12 mouse cellular contexts compared by ENCODE assay signal in the genomic region with DNA sequence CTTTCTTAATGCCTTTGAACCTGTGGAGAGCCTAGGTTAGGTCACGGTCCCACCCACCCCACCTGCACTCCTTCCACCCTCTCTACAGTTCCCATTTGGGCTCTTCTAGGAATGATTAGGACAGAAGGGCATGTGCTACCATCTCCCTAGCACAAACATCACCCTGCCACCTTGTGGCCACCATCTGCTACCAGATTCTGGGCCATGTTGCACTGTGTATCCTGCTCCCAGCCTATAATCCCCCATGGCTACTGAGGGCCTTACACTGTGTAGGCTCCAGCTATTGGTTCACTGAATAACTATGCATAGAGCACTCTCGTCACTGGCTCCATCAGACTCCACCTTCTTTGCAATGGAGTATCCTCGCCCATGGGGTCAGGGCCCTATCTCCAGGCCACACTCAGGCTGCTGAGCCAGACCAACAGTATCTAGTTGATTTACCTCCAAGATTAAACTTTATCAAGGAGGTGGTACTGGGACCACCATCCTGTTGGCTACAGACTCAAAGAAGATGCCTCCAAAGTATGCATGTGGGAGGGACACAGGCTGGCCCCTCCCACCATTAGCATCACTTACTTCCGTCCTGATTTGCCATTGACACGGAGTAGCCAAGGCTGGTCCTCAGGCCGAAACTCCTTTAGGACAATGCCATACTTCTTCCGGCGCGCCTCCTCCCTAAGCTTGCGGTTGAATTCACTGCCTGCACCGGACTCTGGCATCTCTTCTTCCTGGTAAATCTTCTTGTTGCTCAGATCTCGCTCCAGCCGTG. TPM values are rescaled to one million over a fixed set of nuclear protein-coding genes. Genes with fewer than 3 reads are reported as not detected.
DNase-seq lines count a peak whose midpoint lies in the region; ATAC-seq and TF ChIP-seq lines count a peak whose summit lies in the region.
"Had no signal": no experiment of that assay in that cellular context is flagged by ENCODE, and none has a peak within 500 bp of the region (broad histone marks: within the 10 kb centered on the region; RNA-seq: fewer than 3 reads in every experiment).

No protein-coding gene starts in this region.

- no peak for ATAC-seq in liver, postnatal 0 days

- H3K4me1 ChIP-seq in kidney, adult 2 months (ENCODE audit: control insufficient read depth, insufficient read depth, low read length): peaks cover 8% of the 10 kb centered on the region; the same call in 1 of the 2 replicates
- H3K4me1 ChIP-seq in CH12.LX (ENCODE audit: control insufficient read depth in 1 of 2, insufficient read depth in 2 of 2) (peaks cover 3 to 13% of the 10 kb centered on the region in 2 experiments), ES-E14 (ENCODE audit: control insufficient read depth in 2 of 2, insufficient read depth in 2 of 2, low read length in 2 of 2, poor library complexity in 1 of 2) (peaks cover 0 to 11% of the 10 kb centered on the region in 2 experiments; a peak in 2 of 4 replicates)
- peaks cover 16% of the 10 kb centered on the region for H3K4me1 ChIP-seq in liver, postnatal 0 days (ENCODE audit: insufficient read depth)

- TF ChIP-seq POLR2A in kidney, adult 2 months (IDR thresholded peaks at IDR 0.05; ENCODE audit: low read depth, low read length): no peak
- no peak for TF ChIP-seq POLR2A in CH12.LX (IDR thresholded peaks at IDR 0.05; ENCODE audit: low read depth, low read length)

- peak; percentile 44; the same call in 1 of the 2 replicates for TF ChIP-seq CTCF in kidney, adult 2 months (conservative IDR thresholded peaks at IDR 0.05; ENCODE audit: insufficient read depth, insufficient read length, low read depth, low read length)
- TF ChIP-seq CTCF in CH12.LX (conservative IDR thresholded peaks at IDR 0.05 in 1 of 2, IDR thresholded peaks at IDR 0.05 in 1 of 2; ENCODE audit: low read depth in 2 of 2, low read length in 2 of 2): peak in 1 of 2 experiments; percentile 48; a peak in 2 of 4 replicates
- peak; percentile 47; the same call in 1 of the 2 replicates for TF ChIP-seq CTCF in liver, postnatal 0 days (IDR thresholded peaks at IDR 0.05; ENCODE audit: low read depth)

- H3K27ac ChIP-seq in kidney, adult 2 months (ENCODE audit: insufficient read depth, low read depth, low read length): no peak overlapping the region
- H3K27ac ChIP-seq in CH12.LX (ENCODE audit: insufficient read depth, low read depth): no peak overlapping the region
- H3K27ac ChIP-seq in ES-E14 (ENCODE audit: insufficient read depth, low read depth, low read length, poor library complexity, severe bottlenecking): no peak overlapping the region
- no peak overlapping the region for H3K27ac ChIP-seq in liver, postnatal 0 days (ENCODE audit: low read depth)
- H3K27ac ChIP-seq: hindbrain, embryonic 10.5 days; limb, embryonic 12.5 days had no signal

- dilution Hi-C loops in CH12.LX (cut with MboI; ENCODE audit: extremely low pct_ligation_motif_present, extremely low pct_unique_long_range_greater_than_20kb, low sequenced_read_pairs): no loop called here

- H3K4me2 ChIP-seq in CH12.LX (ENCODE audit: insufficient read depth, low read depth, poor library complexity, severe bottlenecking): no peak overlapping the region
- no peak overlapping the region for H3K4me2 ChIP-seq in liver, postnatal 0 days (ENCODE audit: low read depth, low read length)
- H3K4me2 ChIP-seq: limb, embryonic 12.5 days had no signal

- no peaks in the 10 kb centered on the region for H3K36me3 ChIP-seq in kidney, adult 2 months (ENCODE audit: control insufficient read depth, insufficient read depth, low read length)
- H3K36me3 ChIP-seq in CH12.LX (replicated peaks in 1 of 2; ENCODE audit: control insufficient read depth in 1 of 2, insufficient read depth in 1 of 2, low read length in 1 of 2) (peaks cover 64 to 70% of the 10 kb centered on the region in 2 experiments), ES-E14 (ENCODE audit: control insufficient read depth, insufficient read depth, low read length, poor library complexity, severe bottlenecking) (peaks cover 42% of the 10 kb centered on the region)
- peaks cover 62% of the 10 kb centered on the region for H3K36me3 ChIP-seq in liver, postnatal 0 days (replicated peaks; ENCODE audit: insufficient read depth, low read length)

- H3K9ac ChIP-seq in CH12.LX (ENCODE audit: insufficient read depth, low read depth) (no peak overlapping the region), ES-E14 (ENCODE audit: insufficient read depth, low read depth, low read length, poor library complexity, severe bottlenecking) (peak overlapping the region; percentile 22; the same call in 1 of the 2 replicates)
- no peak overlapping the region for H3K9ac ChIP-seq in liver, postnatal 0 days (replicated peaks)
- H3K9ac ChIP-seq: limb, embryonic 12.5 days had no signal

- H3K9me3 ChIP-seq in CH12.LX (replicated peaks; ENCODE audit: low read length) (no peaks in the 10 kb centered on the region), ES-E14 (ENCODE audit: control insufficient read depth, insufficient read depth, low read depth, low read length) (no peaks in the 10 kb centered on the region)
- no peaks in the 10 kb centered on the region for H3K9me3 ChIP-seq in liver, postnatal 0 days (ENCODE audit: low read length)
- H3K9me3 ChIP-seq: hindbrain, embryonic 10.5 days; limb, embryonic 12.5 days had no signal

- WGBS in kidney, adult 2 months: 93% methylated on average over 13 of the region's 13 CpGs
- WGBS in liver, postnatal 0 days (ENCODE audit: insufficient replicate concordance): 87% methylated on average over 13 of the region's 13 CpGs

- TF ChIP-seq RAD21 in CH12.LX (IDR thresholded peaks at IDR 0.05; ENCODE audit: low read depth, low read length): peak; percentile 7

- no peak overlapping the region for H3K4me3 ChIP-seq in kidney, adult 2 months (ENCODE audit: insufficient read depth, low read depth, low read length)
- H3K4me3 ChIP-seq in CH12.LX (replicated peaks in 1 of 3; ENCODE audit: low read depth in 2 of 3, low read length in 2 of 3, poor library complexity in 1 of 3) (no peak overlapping the region), ES-E14 (ENCODE audit: insufficient read depth in 1 of 2, low read depth in 1 of 2, low read length in 2 of 2, poor library complexity in 1 of 2, severe bottlenecking in 1 of 2) (peak overlapping the region in 1 of 2 experiments; percentile 3; a peak in 1 of 4 replicates)
- no peak overlapping the region for H3K4me3 ChIP-seq in liver, postnatal 0 days (ENCODE audit: low read depth, low read length)
- H3K4me3 ChIP-seq: hindbrain, embryonic 10.5 days; limb, embryonic 12.5 days had no signal

- intact Hi-C loops in left cerebral cortex, postnatal 36 days (cut with DNase I): loop anchor here (10.0 kb wide), 1 partner anchor 237 kb away; the partner anchor contains the start of genes Gpr108 and Trip10

- no peak for TF ChIP-seq EP300 in CH12.LX (IDR thresholded peaks at IDR 0.05; ENCODE audit: low read length)
- TF ChIP-seq EP300 in liver, postnatal 0 days (IDR thresholded peaks at IDR 0.05; ENCODE audit: low read depth): no peak

- no peaks in the 10 kb centered on the region for H3K27me3 ChIP-seq in kidney, adult 2 months (replicated peaks; ENCODE audit: control insufficient read depth, insufficient read depth, low read length)
- H3K27me3 ChIP-seq in CH12.LX (replicated peaks): no peaks in the 10 kb centered on the region
- no peaks in the 10 kb centered on the region for H3K27me3 ChIP-seq in liver, postnatal 0 days (ENCODE audit: insufficient read depth, low read length)
- H3K27me3 ChIP-seq: limb, embryonic 12.5 days had no signal

- no peak for DNase-seq in kidney, adult 2 months
- DNase-seq in kidney, postnatal 14 days: no peak
- DNase-seq in CH12.LX (ENCODE audit: extremely low read depth) (no peak), ES-E14 (ENCODE audit: low read depth, low spot score) (peak; percentile 39)
- DNase-seq in liver, postnatal 0 days: no peak
- no peak for DNase-seq in left cerebral cortex, postnatal 36 days (ENCODE audit: low spot score in 2 of 2)
- no peak for DNase-seq in right cerebral cortex, adult 18-20 months
- DNase-seq: right cerebral cortex, postnatal 14 days had no signal

- in situ Hi-C loops in CH12.LX (cut with MboI; ENCODE audit: low pct_ligation_motif_present, low pct_unique_long_range_greater_than_20kb, low sequenced_read_pairs) (no loop called here), ES-E14 (cut with MboI; ENCODE audit: low sequenced_read_pairs in 2 of 2, unreplicated experiment in 2 of 2) (no loop called here)

- H3K79me2 ChIP-seq in CH12.LX (replicated peaks; ENCODE audit: control insufficient read depth, extremely low read depth, insufficient read depth, poor library complexity, severe bottlenecking): peaks cover 16% of the 10 kb centered on the region

RNA-seq across cellular contexts. Expression of gene Gtf2f1, which starts 3.8 kb away (rescaled TPM):
- polyA plus RNA-seq in kidney, adult 2 months (2012; rRNA removed): 22.0 and 25.1 TPM in 2 replicates
- total RNA-seq in CH12.LX (2012; rRNA removed) (80.4 and 97.6 TPM in 2 replicates), CH12.LX (2014; rRNA removed) (50.5 and 54.2 TPM in 2 replicates), ES-E14 (2012; rRNA removed) (71.6 and 101 TPM in 2 replicates)
- 109 and 148 TPM in 2 replicates for polyA plus RNA-seq in CH12.LX (2012; ENCODE audit: insufficient read length, low read depth)
- 26.7 and 31.3 TPM in 2 replicates for polyA plus RNA-seq in liver, postnatal 0 days (2015; fragmentation: Nextera tagmentation; extraction: Ambion mirVana)
- 10 to 100 TPM; 63.4 to 65.3 TPM for total RNA-seq in left cerebral cortex, postnatal 36 days (2021)

RNA-seq across cellular contexts. Expression of gene Gm17949, which starts 3.9 kb away (rescaled TPM):
- 0.11 and 0.15 TPM in 2 replicates for polyA plus RNA-seq in kidney, adult 2 months (2012; rRNA removed)
- total RNA-seq in CH12.LX (2012; rRNA removed) (0.13 TPM in 1 of 2 replicates, not detected in the other), CH12.LX (2014; rRNA removed) (not detected in 2 replicates), ES-E14 (2012; rRNA removed) (not detected in 2 replicates)
- not detected in 2 replicates for polyA plus RNA-seq in CH12.LX (2012; ENCODE audit: insufficient read length, low read depth)
- 0.09 and 0.18 TPM in 2 replicates for polyA plus RNA-seq in liver, postnatal 0 days (2015; fragmentation: Nextera tagmentation; extraction: Ambion mirVana)
- total RNA-seq in left cerebral cortex, postnatal 36 days (2021): under 1 TPM; 0.27 to 0.34 TPM
- total RNA-seq: granulocyte monocyte progenitor cell, adult 5-6 weeks had no signal
- polyA plus RNA-seq: embryonic facial prominence, embryonic 11.5 days had no signal

RNA-seq across cellular contexts. Expression of gene Pspn, which starts 7.5 kb away (rescaled TPM):
- not detected in 2 replicates for polyA plus RNA-seq in kidney, adult 2 months (2012; rRNA removed)
- total RNA-seq in CH12.LX (2012; rRNA removed): 0.34 TPM in 1 of 2 replicates, not detected in the other
- total RNA-seq in CH12.LX (2014; rRNA removed): not detected in 2 replicates
- polyA plus RNA-seq in CH12.LX (2012; ENCODE audit: insufficient read length, low read depth): 0.69 TPM in 1 of 2 replicates, not detected in the other
- total RNA-seq in ES-E14 (2012; rRNA removed): not detected in 2 replicates
- not detected in 2 replicates for polyA plus RNA-seq in liver, postnatal 0 days (2015; fragmentation: Nextera tagmentation; extraction: Ambion mirVana)
- not detected for total RNA-seq in left cerebral cortex, postnatal 36 days (2021)
- total RNA-seq: granulocyte monocyte progenitor cell, adult 5-6 weeks had no signal
- polyA plus RNA-seq: embryonic facial prominence, embryonic 11.5 days; hindbrain, embryonic 10.5 days; limb, embryonic 12.5 days had no signal

RNA-seq across cellular contexts. Expression of gene Alkbh7, which starts 10.2 kb away (rescaled TPM):
- polyA plus RNA-seq in kidney, adult 2 months (2012; rRNA removed): 54.4 and 59.2 TPM in 2 replicates
- total RNA-seq in CH12.LX (2012; rRNA removed) (40.0 and 51.8 TPM in 2 replicates), CH12.LX (2014; rRNA removed) (32.6 and 35.4 TPM in 2 replicates), ES-E14 (2012; rRNA removed) (37.1 and 39.5 TPM in 2 replicates)
- polyA plus RNA-seq in CH12.LX (2012; ENCODE audit: insufficient read length, low read depth): 21.2 and 21.8 TPM in 2 replicates
- polyA plus RNA-seq in liver, postnatal 0 days (2015; fragmentation: Nextera tagmentation; extraction: Ambion mirVana): 22.9 and 23.9 TPM in 2 replicates
- 10 to 100 TPM; 20.5 to 26.2 TPM for total RNA-seq in left cerebral cortex, postnatal 36 days (2021)

RNA-seq across cellular contexts. Expression of gene Clpp, which starts 17.2 kb away (rescaled TPM):
- polyA plus RNA-seq in kidney, adult 2 months (2012; rRNA removed): 245 and 276 TPM in 2 replicates
- total RNA-seq in CH12.LX (2012; rRNA removed) (166 and 169 TPM in 2 replicates), CH12.LX (2014; rRNA removed) (114 and 120 TPM in 2 replicates), ES-E14 (2012; rRNA removed) (185 and 187 TPM in 2 replicates)
- polyA plus RNA-seq in CH12.LX (2012; ENCODE audit: insufficient read length, low read depth): 115 and 117 TPM in 2 replicates
- polyA plus RNA-seq in liver, postnatal 0 days (2015; fragmentation: Nextera tagmentation; extraction: Ambion mirVana): 68.2 and 71.3 TPM in 2 replicates
- total RNA-seq in left cerebral cortex, postnatal 36 days (2021): 10 to 100 TPM; 66.6 to 68.3 TPM
